In the genomic region with DNA sequence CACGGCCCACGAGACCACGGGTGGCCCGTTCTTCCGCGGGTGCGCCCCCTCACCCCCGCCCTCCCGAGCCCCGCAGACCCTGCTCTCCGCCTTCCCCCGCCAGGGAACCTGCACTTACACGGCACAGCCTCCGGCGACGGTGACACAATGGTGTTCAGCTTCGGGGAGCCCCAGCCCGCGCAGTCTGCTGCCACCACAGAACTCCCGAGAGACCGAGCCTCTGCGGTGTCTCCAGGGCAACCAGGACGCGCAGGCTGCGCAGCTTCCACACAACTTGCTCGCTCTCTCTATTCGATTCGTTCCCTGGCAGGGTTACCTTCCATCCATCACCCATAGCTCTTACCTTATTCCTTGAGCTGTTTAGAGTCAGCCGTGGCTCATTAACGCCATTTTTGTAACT, we compare ENCODE assay signal across 8 mouse cellular contexts. TPM values are rescaled to one million over a fixed set of nuclear protein-coding genes. Genes with fewer than 3 reads are reported as not detected.
DNase-seq lines count a peak whose midpoint lies in the region; ATAC-seq and TF ChIP-seq lines count a peak whose summit lies in the region.

No protein-coding gene starts in this region.

- no peaks in the 10 kb centered on the region for H3K27me3 ChIP-seq in CH12.LX (replicated peaks)
- no peaks in the 10 kb centered on the region for H3K27me3 ChIP-seq in forebrain, embryonic 15.5 days
- H3K27me3 ChIP-seq in intestine, embryonic 14.5 days (replicated peaks; ENCODE audit: control insufficient read depth, insufficient read depth, low read length), result no peaks in the 10 kb centered on the region

- in situ Hi-C loops in CH12.LX (cut with MboI; ENCODE audit: low pct_ligation_motif_present, low pct_unique_long_range_greater_than_20kb, low sequenced_read_pairs), result no loop called here

- peaks cover 0 to 35% of the 10 kb centered on the region in 2 experiments; a peak in 3 of 4 replicates for H3K4me1 ChIP-seq in CH12.LX (ENCODE audit: control insufficient read depth in 1 of 2, insufficient read depth in 2 of 2)
- peaks cover 10% of the 10 kb centered on the region; the same call in 1 of the 2 replicates for H3K4me1 ChIP-seq in forebrain, embryonic 15.5 days
- no peaks in the 10 kb centered on the region; the same call in 1 of the 2 replicates for H3K4me1 ChIP-seq in intestine, embryonic 14.5 days (replicated peaks; ENCODE audit: control insufficient read depth, insufficient read depth, low read length)

- no peak for TF ChIP-seq RAD21 in CH12.LX (IDR thresholded peaks at IDR 0.05; ENCODE audit: low read depth, low read length)

- H3K9ac ChIP-seq in CH12.LX (ENCODE audit: insufficient read depth, low read depth), result no peak overlapping the region
- H3K9ac ChIP-seq in forebrain, embryonic 15.5 days (replicated peaks), result peak overlapping the region; percentile 54
- H3K9ac ChIP-seq in intestine, embryonic 14.5 days (ENCODE audit: low read length), result peak overlapping the region; percentile 40

- dilution Hi-C loops in CH12.LX (cut with MboI; ENCODE audit: extremely low pct_ligation_motif_present, extremely low pct_unique_long_range_greater_than_20kb, low sequenced_read_pairs), result no loop called here

- TF ChIP-seq EP300 in CH12.LX (IDR thresholded peaks at IDR 0.05; ENCODE audit: low read length), result no peak

- H3K27ac ChIP-seq in CH12.LX (ENCODE audit: insufficient read depth, low read depth), result no peak overlapping the region
- peak overlapping the region; percentile 12; the same call in 1 of the 2 replicates for H3K27ac ChIP-seq in forebrain, embryonic 15.5 days (replicated peaks)
- H3K27ac ChIP-seq in intestine, embryonic 14.5 days (ENCODE audit: low read depth), result no peak overlapping the region

- intact Hi-C loops in left cerebral cortex, postnatal 36 days (cut with DNase I), result no loop called here

- no peak for TF ChIP-seq POLR2A in CH12.LX (IDR thresholded peaks at IDR 0.05; ENCODE audit: low read depth, low read length)

- H3K4me3 ChIP-seq in CH12.LX (replicated peaks in 1 of 3; ENCODE audit: low read depth in 2 of 3, low read length in 2 of 3, poor library complexity in 1 of 3), result no peak overlapping the region
- H3K4me3 ChIP-seq in forebrain, embryonic 15.5 days, result peak overlapping the region; percentile 45
- H3K4me3 ChIP-seq in intestine, embryonic 14.5 days (ENCODE audit: low read depth, low read length), result peak overlapping the region; percentile 34

- WGBS in forebrain, embryonic 15.5 days, result under 1% methylated on average over 30 of the region's 30 CpGs
- WGBS in intestine, embryonic 14.5 days, result 1% methylated on average over 30 of the region's 30 CpGs

- no peak for TF ChIP-seq CTCF in CH12.LX (conservative IDR thresholded peaks at IDR 0.05 in 1 of 2, IDR thresholded peaks at IDR 0.05 in 1 of 2; ENCODE audit: low read depth in 2 of 2, low read length in 2 of 2)

- peaks cover 0 to 3% of the 10 kb centered on the region in 2 experiments for H3K36me3 ChIP-seq in CH12.LX (replicated peaks in 1 of 2; ENCODE audit: control insufficient read depth in 1 of 2, insufficient read depth in 1 of 2, low read length in 1 of 2)
- H3K36me3 ChIP-seq in forebrain, embryonic 15.5 days, result peaks cover 17% of the 10 kb centered on the region
- peaks cover 13% of the 10 kb centered on the region for H3K36me3 ChIP-seq in intestine, embryonic 14.5 days (ENCODE audit: control insufficient read depth, insufficient read depth, low read length)

- H3K79me2 ChIP-seq in CH12.LX (replicated peaks; ENCODE audit: control insufficient read depth, extremely low read depth, insufficient read depth, poor library complexity, severe bottlenecking), result no peaks in the 10 kb centered on the region

- peak overlapping the region; percentile 96 for H3K4me2 ChIP-seq in CH12.LX (ENCODE audit: insufficient read depth, low read depth, poor library complexity, severe bottlenecking)
- peak overlapping the region; percentile 82 for H3K4me2 ChIP-seq in forebrain, embryonic 15.5 days (replicated peaks)
- peak overlapping the region; percentile 89 for H3K4me2 ChIP-seq in intestine, embryonic 14.5 days (ENCODE audit: low read length)

- peak; percentile 95 for ATAC-seq in forebrain, embryonic 15.5 days (replicated peaks)
- peak; percentile 72 for ATAC-seq in intestine, embryonic 14.5 days (replicated peaks; ENCODE audit: low FRiP score, low TSS enrichment, low read depth)
- peak; percentile 92 for ATAC-seq in megakaryocyte-erythroid progenitor cell, adult 5-6 weeks (replicated peaks; ENCODE audit: low FRiP score, low TSS enrichment, poor library complexity, severe bottlenecking)

- no peaks in the 10 kb centered on the region for H3K9me3 ChIP-seq in CH12.LX (replicated peaks; ENCODE audit: low read length)
- H3K9me3 ChIP-seq in forebrain, embryonic 15.5 days, result no peaks in the 10 kb centered on the region
- H3K9me3 ChIP-seq in intestine, embryonic 14.5 days (ENCODE audit: control insufficient read depth, low read length), result no peaks in the 10 kb centered on the region

- peak; percentile 90 for DNase-seq in CH12.LX (ENCODE audit: extremely low read depth)
- DNase-seq in adrenal gland, postnatal 10 days, result peak; percentile 80
- DNase-seq in intestine, embryonic 14.5 days (ENCODE audit: low spot score), result peak; percentile 75
- peak; percentile 68 to 77 for DNase-seq in left cerebral cortex, postnatal 36 days (ENCODE audit: low spot score in 2 of 2)
- DNase-seq in right cerebral cortex, postnatal 4 days, result peak; percentile 70
- no peak for DNase-seq in c-Kit-positive CD71-positive TER-119-positive erythroid progenitor cells, embryonic 14.5 days (ENCODE audit: low spot score)

TF ChIP-seq in CH12.LX, 34 proteins besides CTCF, POLR2A, EP300 and RAD21:
- no peak for TF ChIP-seq KAT2A (IDR thresholded peaks at IDR 0.05; ENCODE audit: insufficient replicate concordance, low read length)
- no peak for TF ChIP-seq JUND (conservative IDR thresholded peaks at IDR 0.05; ENCODE audit: low read depth, low read length)
- TF ChIP-seq IRF4 (IDR thresholded peaks at IDR 0.05; ENCODE audit: low read depth, low read length), result no peak
- TF ChIP-seq MEF2A (IDR thresholded peaks at IDR 0.05; ENCODE audit: borderline replicate concordance, low read depth, low read length), result no peak
- peak; percentile 69 for TF ChIP-seq NRF1 (IDR thresholded peaks at IDR 0.05; ENCODE audit: low read depth, low read length)
- TF ChIP-seq TCF12 (IDR thresholded peaks at IDR 0.05; ENCODE audit: low read depth, low read length), result no peak
- TF ChIP-seq ELF1 (IDR thresholded peaks at IDR 0.05; ENCODE audit: low read depth, low read length), result no peak
- TF ChIP-seq MAFK (IDR thresholded peaks at IDR 0.05; ENCODE audit: insufficient replicate concordance, low read length), result no peak
- TF ChIP-seq MXI1 (IDR thresholded peaks at IDR 0.05; ENCODE audit: low read depth, low read length), result peak; percentile 93
- TF ChIP-seq CHD1 (IDR thresholded peaks at IDR 0.05; ENCODE audit: low read depth, low read length), result no peak
- no peak for TF ChIP-seq SMC3 (IDR thresholded peaks at IDR 0.05; ENCODE audit: low read depth, low read length)
- no peak for TF ChIP-seq JUN (IDR thresholded peaks at IDR 0.05; ENCODE audit: insufficient read depth, low read depth, low read length)
- peak; percentile 72 for TF ChIP-seq BHLHE40 (IDR thresholded peaks at IDR 0.05; ENCODE audit: low read depth, low read length)
- no peak for TF ChIP-seq ETS1 (conservative IDR thresholded peaks at IDR 0.05; ENCODE audit: low read depth, low read length)
- TF ChIP-seq ZNF384 (IDR thresholded peaks at IDR 0.05; ENCODE audit: low read depth, low read length), result no peak
- no peak for TF ChIP-seq ZKSCAN1 (IDR thresholded peaks at IDR 0.05; ENCODE audit: borderline replicate concordance, low read depth, low read length)
- peak; percentile 67; the same call in 1 of the 2 replicates for TF ChIP-seq SIN3A (IDR thresholded peaks at IDR 0.05; ENCODE audit: low read length)
- no peak for TF ChIP-seq E2F4 (IDR thresholded peaks at IDR 0.05; ENCODE audit: insufficient replicate concordance, low read depth, low read length)

RNA-seq across cellular contexts. Expression of a gene that starts 0.4 kb away (rescaled TPM):
- 0.63 and 0.76 TPM in 2 replicates for total RNA-seq in CH12.LX (2012; rRNA removed)
- total RNA-seq in CH12.LX (2014; rRNA removed), result 1.9 and 2.0 TPM in 2 replicates
- 1.1 and 1.2 TPM in 2 replicates for polyA plus RNA-seq in CH12.LX (2012; ENCODE audit: insufficient read length, low read depth)
- total RNA-seq in adrenal gland, postnatal 10 days (2021), result under 1 TPM; 0.09 to 0.15 TPM
- 3.0 and 3.7 TPM in 2 replicates for polyA plus RNA-seq in forebrain, embryonic 15.5 days (2015; fragmentation: Nextera tagmentation; extraction: Ambion mirVana)
- polyA plus RNA-seq in intestine, embryonic 14.5 days (2014; fragmentation: Nextera tagmentation; extraction: Ambion mirVana), result 0.51 and 0.62 TPM in 2 replicates
- 10 to 100 TPM; 19.8 to 22.0 TPM for total RNA-seq in left cerebral cortex, postnatal 36 days (2021)
- total RNA-seq in megakaryocyte-erythroid progenitor cell, adult 5-6 weeks (2014; fragmentation: Nextera tagmentation), result 1.3 TPM in 1 of 2 replicates, not detected in the other
- total RNA-seq in megakaryocyte-erythroid progenitor cell, adult 5-6 weeks (2017), result 0.72 TPM in 1 of 2 replicates, not detected in the other

Comparison
In these comparisons a context has a peak if more than half of its experiments do, and no peak if none do; other contexts are left out.
1. H3K4me3 ChIP-seq: peak in forebrain, embryonic 15.5 days (single experiment) and intestine, embryonic 14.5 days (single experiment); none in CH12.LX (0 of 3).
2. RNA of a gene that starts 0.4 kb away (total RNA-seq): 19.8 to 22.0 TPM in left cerebral cortex, postnatal 36 days; 0.63 to 2.0 TPM in CH12.LX, 0.09 to 0.15 TPM in adrenal gland, postnatal 10 days and 0.72 to 1.3 TPM in megakaryocyte-erythroid progenitor cell, adult 5-6 weeks; every median in the first group is over 4 times any median in the second.
3. Peak in every context shown above with its lines, with median percentiles within 50 percentile points of each other: H3K4me2 ChIP-seq and ATAC-seq.